Mouse (Mus musculus) Patski (cell line): ENCODE measurements around the gene Pik3r4. TPM values are rescaled to one million over a fixed set of nuclear protein-coding genes. Genes with fewer than 3 reads are reported as not detected.
A peak's percentile ranks its signal among the peaks of the same experiment; 100 is the strongest.

Experiments
- ATAC-seq: fragments of 100-300 bp; one replicate; pipeline ENCODE4 v1.8.0; 2021
- CTCF ChIA-PET: fragments of 350-600 bp; sonication (Branson Sonifier 250); formaldehyde crosslinking; loops from one replicate; lab custom pipeline; 2022; ENCODE audit warnings: inconsistent platforms; lab: Charles Lee
- POLR2A ChIA-PET: fragments of 350-600 bp; sonication (Branson Sonifier 250); formaldehyde crosslinking; loops from one replicate; lab custom pipeline; 2022; ENCODE audit warnings: antibody characterized with exemption, inconsistent platforms; lab: Charles Lee
- DNase-seq: peaks from one replicate; pipeline ENCODE4 v3.0.0-alpha.2; 2011; ENCODE audit warnings: low read depth, low spot score
- H3K27me3 ChIP-seq: fragments of 371-371 bp; one replicate; pipeline ENCODE4 v1.5.1; 2021
- CTCF ChIP-seq: fragments of 100-300 bp; IDR thresholded peaks from one replicate; pipeline ENCODE4 v1.5.1; 2021
- in situ Hi-C: fragments of 300-500 bp; cut with MboI; formaldehyde crosslinking; loops from 3 replicates; pipeline ENCODE4 v1.11.1; 2018; ENCODE audit warnings: low pct_unique_long_range_greater_than_20kb, mixed read lengths
- polyA plus RNA-seq: library from polyadenylated mRNA; unstranded; gene quantifications from one replicate; pipeline ENCODE4 v1.2.3, GENCODE M21; 2021

Gene Pik3r4
- polyA plus RNA-seq, 1 experiment from 2014 or later: 27.6 TPM

GRCm38 (mm10) chr9:105696818-105697564, 54.2 kb downstream of the Pik3r4 start:
- no peak for TF ChIP-seq CTCF
- DNase-seq (peak; percentile 68), ATAC-seq (peak; percentile 89)
- ChIA-PET POLR2A (no interaction called here), CTCF (interaction anchor here (1.3 kb wide), 1 partner anchor 42 kb away, joined by 5 read pairs; no protein-coding TSS in a partner anchor)
- in situ Hi-C loops: loop anchor here (25.0 kb wide), 2 partner anchors 290 to 415 kb away; no protein-coding TSS in a partner anchor
- no peaks in the 10 kb centered on the region for H3K27me3 ChIP-seq

- DNase-seq (no peak), ATAC-seq (no peak)
- no peaks in the 10 kb centered on the region for H3K27me3 ChIP-seq
- POLR2A ChIA-PET: no interaction called here
- CTCF ChIA-PET: interaction anchor here (1.3 kb wide), 1 partner anchor 43 kb away, joined by 5 read pairs; no protein-coding TSS in a partner anchor
- in situ Hi-C loops: loop anchor here (25.0 kb wide), 2 partner anchors 289 to 414 kb away; no protein-coding TSS in a partner anchor
- TF ChIP-seq CTCF: no peak
These were observed 55.1 kb downstream of the Pik3r4 start for GRCm38 (mm10) chr9:105697764-105698396.

- H3K27me3 ChIP-seq: peaks cover 6% of the 10 kb centered on the region
- CTCF ChIA-PET: no interaction called here
- ATAC-seq: no peak
- no peak for TF ChIP-seq CTCF
- POLR2A ChIA-PET: no interaction called here
- in situ Hi-C loops: no loop called here
- no peak for DNase-seq
These were observed 57.9 kb downstream of the Pik3r4 start for GRCm38 (mm10) chr9:105700702-105701101.

GRCm38 (mm10) chr9:105701966-105702365, 59.2 kb downstream of the Pik3r4 start:
- peaks cover 6% of the 10 kb centered on the region for H3K27me3 ChIP-seq
- no peak for TF ChIP-seq CTCF
- ATAC-seq (no peak), DNase-seq (no peak)
- ChIA-PET POLR2A (no interaction called here), CTCF (no interaction called here)
- in situ Hi-C loops: no loop called here

GRCm38 (mm10) chr9:105704226-105704932, 61.6 kb downstream of the Pik3r4 start:
- TF ChIP-seq CTCF: no peak
- in situ Hi-C loops: no loop called here
- peaks cover 6% of the 10 kb centered on the region for H3K27me3 ChIP-seq
- CTCF ChIA-PET: interaction anchor here (1.7 to 2.1 kb wide), 2 partner anchors 10 to 408 kb away, joined by 4 to 6 read pairs; no protein-coding TSS in a partner anchor
- ATAC-seq: no peak
- DNase-seq: no peak
- POLR2A ChIA-PET: interaction anchor here (0.9 kb wide), 1 partner anchor 9 kb away, joined by 3 read pairs; no protein-coding TSS in a partner anchor

- ATAC-seq (no peak), DNase-seq (no peak)
- in situ Hi-C loops: no loop called here
- peaks cover 6% of the 10 kb centered on the region for H3K27me3 ChIP-seq
- no peak for TF ChIP-seq CTCF
- POLR2A ChIA-PET: no interaction called here
- CTCF ChIA-PET: interaction anchor here (2.1 kb wide), 1 partner anchor 407 kb away, joined by 4 read pairs; no protein-coding TSS in a partner anchor
These were observed 62.2 kb downstream of the Pik3r4 start for GRCm38 (mm10) chr9:105705011-105705410.

- ChIA-PET POLR2A (no interaction called here), CTCF (no interaction called here)
- peaks cover 7% of the 10 kb centered on the region for H3K27me3 ChIP-seq
- in situ Hi-C loops: no loop called here
- no peak for TF ChIP-seq CTCF
- DNase-seq: no peak
- ATAC-seq: no peak
These were observed 69.3 kb downstream of the Pik3r4 start for GRCm38 (mm10) chr9:105712049-105712448.

GRCm38 (mm10) chr9:105719367-105719766, 76.6 kb downstream of the Pik3r4 start:
- no peak for DNase-seq
- ChIA-PET POLR2A (no interaction called here), CTCF (no interaction called here)
- in situ Hi-C loops: no loop called here
- TF ChIP-seq CTCF: no peak
- H3K27me3 ChIP-seq: peaks cover 4% of the 10 kb centered on the region
- ATAC-seq: no peak

- ATAC-seq (no peak), DNase-seq (no peak)
- no peak for TF ChIP-seq CTCF
- in situ Hi-C loops: no loop called here
- H3K27me3 ChIP-seq: peaks cover 6% of the 10 kb centered on the region
- POLR2A ChIA-PET: no interaction called here
- CTCF ChIA-PET: no interaction called here
These were observed 77.1 kb downstream of the Pik3r4 start for GRCm38 (mm10) chr9:105719851-105720395.

- H3K27me3 ChIP-seq: peaks cover 6% of the 10 kb centered on the region
- in situ Hi-C loops: no loop called here
- ATAC-seq (no peak), DNase-seq (no peak)
- POLR2A ChIA-PET: no interaction called here
- no peak for TF ChIP-seq CTCF
- CTCF ChIA-PET: no interaction called here
These were observed 77.7 kb downstream of the Pik3r4 start for GRCm38 (mm10) chr9:105720430-105720829.
